Mouse (Mus musculus) hindbrain, embryonic 13.5 days (tissue): Measurements from ENCODE around the gene Rabl6. TPM values are rescaled to one million over a fixed set of nuclear protein-coding genes. Genes with fewer than 3 reads are reported as not detected.

Source experiments
- ATAC-seq: fragments of 200-750 bp; cut with Nextera tagmentation; 2 replicates; pipeline ENCODE4 v1.8.0; 2017; ENCODE audit warnings: moderate TSS enrichment; ENCODE audit not compliant: low FRiP score
- H3K27ac ChIP-seq: fragments of 300-500 bp; sonication (generic); 2 replicates; pipeline ENCODE4 v1.5.1; 2015; ENCODE audit warnings: inconsistent platforms, mild to moderate bottlenecking, moderate library complexity
- H3K27me3 ChIP-seq: fragments of 300-500 bp; sonication (generic); 2 replicates; pipeline ENCODE4 v1.6.1; 2015; ENCODE audit warnings: mild to moderate bottlenecking, inconsistent platforms
- H3K36me3 ChIP-seq: fragments of 300-500 bp; sonication (generic); 2 replicates; pipeline ENCODE4 v1.6.1; 2015; ENCODE audit warnings: mild to moderate bottlenecking, inconsistent platforms
- H3K4me1 ChIP-seq: fragments of 300-500 bp; sonication (generic); replicated peaks from 2 replicates; pipeline ENCODE4 v1.6.1; 2015; ENCODE audit warnings: inconsistent platforms
- H3K4me2 ChIP-seq: fragments of 300-500 bp; sonication (generic); 2 replicates; pipeline ENCODE4 v1.6.1; 2015; ENCODE audit warnings: inconsistent platforms, mild to moderate bottlenecking, moderate library complexity
- H3K4me3 ChIP-seq: fragments of 300-500 bp; sonication (generic); 2 replicates; pipeline ENCODE4 v1.5.1; 2015; ENCODE audit warnings: mild to moderate bottlenecking, inconsistent platforms
- H3K9ac ChIP-seq: fragments of 300-500 bp; sonication (generic); 2 replicates; pipeline ENCODE4 v1.6.1; 2015; ENCODE audit warnings: mild to moderate bottlenecking, inconsistent platforms
- H3K9me3 ChIP-seq: fragments of 300-500 bp; sonication (generic); 2 replicates; pipeline ENCODE4 v1.6.1; 2016; ENCODE audit warnings: inconsistent platforms
- WGBS: fragments of 180-500 bp; shearing (Covaris S2); methylation state at CpG from one replicate; pipeline ENCODE4 v1.1.7; 2015; 5-methylcytosine and 5-hydroxymethylcytosine counted together
- polyA plus RNA-seq: library from polyadenylated mRNA; unstranded; fragments of >200 nt; fragmentation: Nextera tagmentation; extraction: Ambion mirVana; gene quantifications from 2 replicates; pipeline ENCODE4 v1.2.1, GENCODE M21; 2015

Rabl6 gene
- polyA plus RNA-seq, 1 experiment from 2014 or later = 75.5 TPM

DNA sequence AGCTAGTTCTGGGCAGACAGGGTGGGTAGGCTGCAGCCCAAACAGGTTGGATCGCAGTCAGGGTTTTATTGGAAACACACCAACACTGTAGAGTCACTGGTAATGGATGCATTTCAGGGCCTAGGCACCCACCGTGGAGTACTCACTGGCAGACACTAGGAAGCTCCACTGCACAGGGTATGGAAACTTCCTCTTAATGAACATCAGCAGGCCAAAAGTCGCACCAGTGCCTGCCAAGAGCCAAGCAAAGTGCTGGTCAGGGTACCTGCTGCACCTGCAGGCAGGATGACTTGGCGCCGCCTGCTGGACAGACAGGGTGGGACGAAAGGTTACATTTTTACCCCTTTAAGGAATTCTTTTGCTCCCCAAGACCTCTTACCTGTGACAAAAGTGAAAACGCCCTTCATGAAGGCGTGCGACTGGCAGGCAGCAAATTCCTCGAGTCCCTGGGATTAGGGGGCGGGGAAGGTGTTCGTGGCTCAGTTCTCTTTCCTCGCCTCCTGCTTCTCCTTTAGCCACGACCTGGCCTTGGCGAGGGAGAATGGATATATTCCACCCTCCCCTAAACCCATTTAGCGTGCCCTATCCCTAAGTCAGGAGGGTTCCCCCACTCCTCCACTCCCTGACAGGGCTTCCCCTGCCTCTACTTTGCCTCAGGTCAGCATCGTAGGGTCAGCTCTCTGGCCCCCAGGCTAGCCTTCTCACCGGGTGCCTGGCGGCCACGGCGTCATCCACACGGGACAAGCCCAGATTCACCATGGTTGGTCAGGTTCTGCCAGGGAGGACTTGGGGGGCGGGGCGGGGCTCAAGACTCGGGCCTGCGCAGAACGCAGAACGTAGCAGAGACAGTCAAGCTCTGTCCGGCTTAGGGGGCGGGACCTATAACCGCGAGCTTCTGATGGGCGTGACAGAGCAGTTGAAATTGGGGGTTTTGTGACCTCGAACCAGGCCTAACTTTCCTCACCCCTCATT, 13.2 kb upstream of the Rabl6 start, which contains the start of gene Tmem141:
Gene Tmem141, minus strand, starts transcription at position 777 of the 972 bp plus-strand sequence.
- Histone ChIP-seq H3K27ac (peak within 1 kb of the TSS; percentile 80), H3K4me3 (peak within 1 kb of the TSS; percentile 52), H3K4me2 (peak within 1 kb of the TSS; percentile 68), H3K36me3 (no peaks in the 10 kb centered on the region), H3K9me3 (no peaks in the 10 kb centered on the region), H3K4me1 (peaks cover 13% of the 10 kb centered on the region), H3K27me3 (peaks cover 41% of the 10 kb centered on the region), H3K9ac (peak within 1 kb of the TSS; percentile 74)
- ATAC-seq = peak; percentile 94
- 6% methylated on average over 34 of the region's 34 CpGs for WGBS

DNA sequence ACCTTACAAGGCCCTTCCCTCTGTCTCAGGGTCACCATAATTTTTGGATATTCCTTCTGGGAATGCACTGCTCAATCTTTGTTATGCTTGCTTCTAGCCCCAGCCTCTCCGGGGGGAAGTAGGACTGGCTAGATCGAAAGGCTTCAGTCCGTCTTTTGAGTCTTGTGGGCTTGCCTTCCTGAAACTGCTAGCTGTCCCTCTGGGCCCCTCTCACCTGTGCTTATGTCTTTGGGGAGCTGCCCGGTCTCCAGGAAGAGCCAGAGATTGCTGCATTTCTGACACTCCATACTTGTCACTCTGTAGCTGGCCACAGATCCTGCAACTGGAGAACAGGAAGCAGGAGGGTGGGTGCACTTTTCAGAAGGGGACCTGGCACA, 12.5 kb upstream of the Rabl6 start:
- ATAC-seq = no peak
- no peaks in the 10 kb centered on the region for H3K36me3 ChIP-seq
- peaks cover 47% of the 10 kb centered on the region for H3K27me3 ChIP-seq
- no peaks in the 10 kb centered on the region for H3K9me3 ChIP-seq
- H3K4me2 ChIP-seq = peak overlapping the region; percentile 68; the same call in 1 of the 2 replicates
- WGBS = 91% methylated on average over 4 of the region's 4 CpGs
- H3K4me1 ChIP-seq = peaks cover 20% of the 10 kb centered on the region
- peak overlapping the region; percentile 52; the same call in 1 of the 2 replicates for H3K4me3 ChIP-seq
- H3K27ac ChIP-seq = no peak overlapping the region
- peak overlapping the region; percentile 74; the same call in 1 of the 2 replicates for H3K9ac ChIP-seq

DNA sequence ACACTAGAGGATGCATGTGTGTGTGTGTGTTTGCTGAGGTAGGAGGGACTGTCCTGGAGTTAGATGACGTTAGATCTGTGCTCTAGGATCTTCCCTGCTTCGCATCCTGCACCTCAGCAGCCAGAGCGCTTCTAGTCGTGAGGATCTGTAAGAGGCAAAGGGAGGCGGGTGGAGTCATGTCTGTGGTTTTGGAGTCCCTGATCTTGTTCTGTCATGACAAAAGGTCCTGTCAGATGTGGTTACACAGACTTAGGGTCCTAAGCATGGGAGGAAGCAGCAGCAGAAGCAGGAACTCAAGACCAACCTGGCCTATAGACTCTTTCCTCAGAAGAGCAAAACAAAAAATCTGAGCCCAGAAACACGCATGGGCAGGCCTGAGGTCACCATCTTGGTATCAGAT, 12.1 kb upstream of the Rabl6 start:
- no peak overlapping the region for H3K4me2 ChIP-seq
- no peaks in the 10 kb centered on the region for H3K36me3 ChIP-seq
- no peak for ATAC-seq
- no peak overlapping the region for H3K27ac ChIP-seq
- peak overlapping the region; percentile 29; the same call in 1 of the 2 replicates for H3K9ac ChIP-seq
- no peak overlapping the region for H3K4me3 ChIP-seq
- peaks cover 20% of the 10 kb centered on the region for H3K4me1 ChIP-seq
- peaks cover 52% of the 10 kb centered on the region for H3K27me3 ChIP-seq
- H3K9me3 ChIP-seq = no peaks in the 10 kb centered on the region
- 84% methylated on average over 6 of the region's 6 CpGs for WGBS

DNA sequence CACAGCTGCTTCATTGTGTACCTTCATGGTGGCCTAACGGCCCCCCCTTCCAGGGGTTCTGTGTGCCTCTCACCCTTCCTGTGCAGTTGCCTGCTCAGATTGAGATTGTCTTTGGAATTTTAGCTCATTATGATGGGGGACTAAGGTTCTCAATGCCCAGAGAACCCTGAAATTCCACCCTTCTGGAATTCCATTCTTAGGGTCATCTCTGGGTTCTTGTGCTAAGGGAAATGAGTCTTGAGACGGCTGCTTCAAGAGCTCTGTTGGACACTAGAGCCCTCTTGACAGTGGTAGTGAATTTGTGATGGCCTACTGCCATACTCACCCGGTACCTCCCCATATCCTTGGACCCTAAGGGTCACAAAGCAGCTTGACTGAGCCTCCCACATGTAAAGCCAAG, 9.3 kb upstream of the Rabl6 start, which contains the start of gene Ccdc183:
Gene Ccdc183, minus strand, starts transcription at position 101 of the 400 bp plus-strand sequence.
- peaks cover 67% of the 10 kb centered on the region for H3K27me3 ChIP-seq
- H3K36me3 ChIP-seq = no peaks in the 10 kb centered on the region
- no peak for ATAC-seq
- no peak within 1 kb of the TSS for H3K27ac ChIP-seq
- H3K9me3 ChIP-seq = no peaks in the 10 kb centered on the region
- H3K4me2 ChIP-seq = no peak within 1 kb of the TSS
- H3K4me1 ChIP-seq = peaks cover 20% of the 10 kb centered on the region
- 85% methylated on average over 3 of the region's 3 CpGs for WGBS
- H3K4me3 ChIP-seq = no peak within 1 kb of the TSS
- no peak within 1 kb of the TSS for H3K9ac ChIP-seq

DNA sequence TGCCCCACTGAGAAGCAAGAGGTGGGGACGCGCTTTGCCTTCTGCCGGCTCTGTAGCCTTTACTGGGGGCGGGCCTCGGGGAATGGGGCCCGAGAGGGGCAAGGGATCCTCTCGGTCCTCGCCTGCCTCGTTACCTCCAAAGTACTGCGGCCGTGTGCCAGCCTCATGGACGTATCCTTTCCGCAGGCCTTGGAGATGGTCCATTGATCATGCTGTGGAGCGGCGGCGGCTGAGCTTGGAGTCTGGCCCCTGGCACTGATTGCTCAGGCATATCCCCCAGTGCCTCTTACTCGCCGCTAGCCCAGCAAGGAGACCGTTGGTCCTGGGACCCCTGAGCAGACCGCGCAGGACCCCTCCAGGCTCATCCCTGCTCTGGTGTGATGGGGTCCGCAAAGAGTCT, 8.1 kb upstream of the Rabl6 start:
- no peaks in the 10 kb centered on the region for H3K9me3 ChIP-seq
- H3K4me3 ChIP-seq = no peak overlapping the region
- H3K4me1 ChIP-seq = peaks cover 15% of the 10 kb centered on the region
- no peak for ATAC-seq
- no peak overlapping the region for H3K27ac ChIP-seq
- H3K9ac ChIP-seq = no peak overlapping the region
- 0 out of 2 replicates have a peak overlapping the region, but pooled peaks have one; percentile 13 for H3K4me2 ChIP-seq
- WGBS = 24% methylated on average over 22 of the region's 22 CpGs
- no peaks in the 10 kb centered on the region for H3K36me3 ChIP-seq
- H3K27me3 ChIP-seq = peaks cover 75% of the 10 kb centered on the region

DNA sequence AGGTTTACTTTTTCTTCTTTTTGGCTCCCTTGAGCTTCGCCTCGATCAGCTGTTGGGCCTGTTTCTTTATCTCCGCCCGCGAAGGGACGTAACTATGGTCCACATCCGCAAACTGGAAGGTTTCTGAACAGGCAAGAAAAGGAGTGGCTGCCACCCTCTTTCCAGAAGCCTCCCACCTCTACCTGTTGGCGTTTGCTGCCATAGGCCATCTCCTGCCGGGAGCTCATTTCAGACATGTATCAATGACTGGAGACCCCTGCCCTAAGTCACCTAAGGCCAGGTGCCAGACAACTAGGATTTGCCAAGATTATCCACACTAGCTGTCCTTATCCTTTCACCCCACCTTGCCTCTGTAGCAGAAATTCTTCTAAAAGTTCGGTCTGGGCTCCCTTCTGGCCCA, 350 bp upstream of the Rabl6 start:
- no peaks in the 10 kb centered on the region for H3K9me3 ChIP-seq
- peak overlapping the region; percentile 99 for H3K4me3 ChIP-seq
- H3K36me3 ChIP-seq = peaks cover 4% of the 10 kb centered on the region; the same call in 1 of the 2 replicates
- peaks cover 23% of the 10 kb centered on the region for H3K4me1 ChIP-seq
- peaks cover 25% of the 10 kb centered on the region for H3K27me3 ChIP-seq
- H3K27ac ChIP-seq = peak overlapping the region; percentile 95
- WGBS = 66% methylated on average over 10 of the region's 10 CpGs
- H3K4me2 ChIP-seq = peak overlapping the region; percentile 68
- H3K9ac ChIP-seq = peak overlapping the region; percentile 96
- no peak for ATAC-seq

DNA sequence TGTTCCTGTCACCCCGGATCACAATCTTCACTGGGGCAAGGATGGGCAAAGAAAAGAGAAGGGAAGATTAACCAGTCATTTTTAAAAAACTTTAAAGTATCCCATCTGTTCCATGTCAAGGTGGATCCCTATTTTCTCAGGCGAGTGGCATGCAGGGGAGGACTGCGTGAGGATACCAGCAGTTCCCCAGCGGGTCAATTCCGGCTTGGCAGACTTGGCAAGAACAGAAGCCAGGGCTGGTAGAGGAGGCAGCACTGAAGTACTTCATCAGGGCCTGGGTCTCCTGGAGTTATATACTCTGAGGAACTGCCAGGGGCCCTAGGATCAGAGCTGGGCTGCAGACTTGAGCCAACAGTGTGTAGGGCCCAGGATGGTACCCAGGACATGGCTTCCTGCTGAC, 5.8 kb downstream of the Rabl6 start:
- WGBS = 95% methylated on average over 5 of the region's 5 CpGs
- no peak overlapping the region for H3K4me2 ChIP-seq
- no peak overlapping the region for H3K4me3 ChIP-seq
- no peaks in the 10 kb centered on the region for H3K27me3 ChIP-seq
- peaks cover 63% of the 10 kb centered on the region for H3K36me3 ChIP-seq
- no peaks in the 10 kb centered on the region for H3K9me3 ChIP-seq
- H3K27ac ChIP-seq = no peak overlapping the region
- no peak for ATAC-seq
- peaks cover 16% of the 10 kb centered on the region for H3K4me1 ChIP-seq
- no peak overlapping the region for H3K9ac ChIP-seq

DNA sequence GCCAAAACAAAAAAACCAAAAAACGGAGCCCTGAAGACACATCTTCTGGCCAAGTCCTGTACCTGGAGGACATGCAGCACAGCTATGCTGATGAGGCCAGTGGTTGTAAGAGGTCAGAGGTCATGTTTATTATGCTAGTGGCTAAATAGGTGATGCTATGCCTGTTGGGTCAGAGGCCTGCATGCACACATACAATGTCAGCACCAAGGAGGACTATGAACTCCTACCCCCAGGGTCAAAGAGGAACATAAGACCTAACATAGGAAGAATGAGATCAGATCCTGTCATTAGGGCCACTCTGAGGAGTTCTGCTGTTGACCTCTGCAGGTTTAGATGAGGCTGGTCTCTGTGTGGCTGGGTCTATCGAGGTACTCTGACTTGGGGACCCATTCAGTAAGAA, 8.3 kb downstream of the Rabl6 start:
- peaks cover 88% of the 10 kb centered on the region for H3K36me3 ChIP-seq
- H3K4me2 ChIP-seq = no peak overlapping the region
- no peak overlapping the region for H3K27ac ChIP-seq
- H3K9ac ChIP-seq = no peak overlapping the region
- no peak overlapping the region for H3K4me3 ChIP-seq
- WGBS = 90% methylated on average over 2 of the region's 2 CpGs
- H3K9me3 ChIP-seq = no peaks in the 10 kb centered on the region
- H3K27me3 ChIP-seq = no peaks in the 10 kb centered on the region
- no peaks in the 10 kb centered on the region for H3K4me1 ChIP-seq
- no peak for ATAC-seq

DNA sequence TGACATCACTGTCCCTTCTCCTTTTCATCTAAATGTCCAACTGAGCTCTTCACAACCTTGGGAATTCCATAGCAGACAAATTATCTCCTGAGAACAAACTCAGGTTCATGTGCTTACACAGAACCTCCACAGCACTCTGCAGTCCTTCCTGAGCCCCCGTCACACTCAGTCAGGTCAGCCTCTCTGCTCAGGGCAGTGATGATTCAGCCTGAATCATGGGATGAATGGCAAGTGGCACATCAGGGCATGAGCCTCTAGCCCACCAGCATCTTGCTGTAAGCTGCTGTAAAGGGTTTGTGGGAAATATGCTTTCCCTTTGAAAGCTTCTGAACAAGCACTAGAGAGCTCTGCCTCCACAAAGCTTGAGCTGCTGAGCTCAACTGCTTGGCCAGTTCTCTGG, 9.6 kb downstream of the Rabl6 start:
- no peak for ATAC-seq
- no peak overlapping the region for H3K4me3 ChIP-seq
- no peak overlapping the region for H3K4me2 ChIP-seq
- H3K27ac ChIP-seq = no peak overlapping the region
- no peaks in the 10 kb centered on the region for H3K27me3 ChIP-seq
- no peaks in the 10 kb centered on the region for H3K9me3 ChIP-seq
- H3K36me3 ChIP-seq = peaks cover 92% of the 10 kb centered on the region
- H3K9ac ChIP-seq = no peak overlapping the region
- H3K4me1 ChIP-seq = no peaks in the 10 kb centered on the region
- 100% methylated on average over 1 of the region's 1 CpGs for WGBS

DNA sequence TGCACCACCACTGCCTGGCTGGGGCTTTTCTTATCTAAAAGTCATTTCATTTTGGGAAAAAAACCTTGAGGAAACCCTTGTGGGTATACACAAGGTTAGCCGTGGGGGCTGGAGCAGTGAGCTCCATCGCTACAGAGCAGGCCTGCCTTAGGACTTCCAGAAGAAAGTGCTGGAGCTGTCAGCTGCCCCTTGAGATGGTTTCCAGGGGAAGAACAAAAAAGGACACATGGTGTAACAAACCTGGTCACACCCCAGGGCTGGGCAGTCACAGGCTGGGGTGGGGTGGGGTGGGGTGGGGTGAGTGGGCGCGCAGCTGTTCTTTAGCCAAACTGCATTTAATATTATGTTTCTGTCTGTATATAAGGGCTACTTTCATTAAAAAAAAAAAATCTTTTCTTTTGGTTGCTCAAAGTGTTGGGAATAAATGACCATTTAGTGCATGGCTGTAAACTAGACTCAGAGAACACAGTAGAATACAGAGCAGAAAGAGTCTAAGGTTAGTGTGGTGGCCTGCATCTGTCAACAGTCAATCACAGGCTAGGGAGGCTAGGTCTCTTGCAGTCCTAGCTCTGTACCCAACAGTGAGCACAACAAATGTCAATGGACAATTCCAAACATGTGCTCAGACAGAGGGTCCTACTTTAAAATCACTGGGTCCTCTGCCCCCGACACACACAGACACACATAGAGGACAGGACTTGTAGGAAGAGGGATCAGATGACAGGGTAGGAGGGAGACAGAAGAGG, 11.4 kb downstream of the Rabl6 start:
- ATAC-seq = no peak
- Histone ChIP-seq H3K36me3 (peaks cover 95% of the 10 kb centered on the region), H3K4me1 (no peaks in the 10 kb centered on the region)

DNA sequence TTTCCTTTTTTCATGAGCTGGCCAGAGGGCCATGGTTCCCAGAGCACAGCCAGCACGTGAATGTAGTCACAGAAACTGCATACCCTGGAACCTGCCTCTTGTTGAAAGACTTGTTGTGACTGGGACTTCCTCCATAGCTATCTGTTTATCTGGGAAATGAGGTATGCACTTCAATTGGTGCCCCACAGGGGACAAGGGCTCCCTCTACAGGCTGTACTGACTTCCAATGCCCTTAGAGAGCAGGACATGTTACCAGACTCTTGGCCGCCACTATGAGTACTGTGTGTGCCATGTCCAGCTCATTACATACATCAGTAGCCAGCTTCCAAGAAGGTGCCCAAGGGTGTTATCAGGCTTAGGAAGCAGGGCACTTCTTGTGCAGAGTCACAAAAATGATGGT, 16.5 kb downstream of the Rabl6 start:
- WGBS = 88% methylated on average over 2 of the region's 2 CpGs
- Histone ChIP-seq H3K9me3 (no peaks in the 10 kb centered on the region), H3K4me2 (no peak overlapping the region), H3K9ac (no peak overlapping the region), H3K4me1 (no peaks in the 10 kb centered on the region), H3K27ac (no peak overlapping the region), H3K36me3 (peaks cover 90% of the 10 kb centered on the region), H3K27me3 (no peaks in the 10 kb centered on the region), H3K4me3 (no peak overlapping the region)
- ATAC-seq = no peak

More for the DNA sequence above, 11.4 kb downstream of the Rabl6 start:
- no peaks in the 10 kb centered on the region for H3K27me3 ChIP-seq
- H3K9me3 ChIP-seq = no peaks in the 10 kb centered on the region
- H3K4me2 ChIP-seq = no peak overlapping the region
- H3K9ac ChIP-seq = no peak overlapping the region
- H3K4me3 ChIP-seq = no peak overlapping the region
- WGBS = 98% methylated on average over 5 of the region's 5 CpGs
- H3K27ac ChIP-seq = no peak overlapping the region

DNA sequence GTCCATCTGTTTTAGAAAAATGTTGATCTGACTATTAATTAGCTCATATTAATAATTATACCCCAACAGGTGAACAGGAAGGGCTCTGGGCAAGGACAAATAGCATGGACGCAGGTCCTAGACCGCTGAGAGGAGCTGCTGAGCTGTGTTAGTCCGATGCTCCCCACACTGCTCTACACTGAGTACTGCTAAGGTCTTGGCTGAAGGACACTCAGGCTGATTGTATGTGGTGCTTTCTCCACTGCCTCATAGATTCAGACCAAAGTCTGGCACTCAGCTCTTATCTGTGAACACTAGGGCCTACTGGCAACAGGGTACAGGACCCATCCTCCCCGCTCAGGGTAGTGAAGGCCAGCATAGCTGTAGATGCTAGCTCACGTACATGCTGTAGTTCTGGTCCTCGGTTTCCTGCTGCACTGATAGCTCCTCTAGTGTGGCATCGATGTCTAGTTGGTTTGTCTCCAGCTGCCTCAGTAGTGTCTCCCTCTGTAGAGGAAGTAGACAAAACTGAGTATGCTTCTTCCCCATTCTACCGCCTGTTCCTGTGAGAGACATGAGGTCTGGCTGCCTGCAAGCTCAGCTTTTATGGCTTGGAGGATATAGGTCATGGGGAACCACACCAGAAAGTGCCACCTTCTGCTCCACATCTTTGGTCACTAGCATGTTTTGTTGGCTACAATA, 20.0 kb downstream of the Rabl6 start:
- peaks cover 94% of the 10 kb centered on the region for H3K36me3 ChIP-seq
- H3K9ac ChIP-seq = no peak overlapping the region
- no peak overlapping the region for H3K27ac ChIP-seq
- 95% methylated on average over 8 of the region's 8 CpGs for WGBS
- no peak overlapping the region for H3K4me2 ChIP-seq
- no peak for ATAC-seq
- H3K9me3 ChIP-seq = no peaks in the 10 kb centered on the region
- H3K27me3 ChIP-seq = no peaks in the 10 kb centered on the region
- peaks cover 6% of the 10 kb centered on the region for H3K4me1 ChIP-seq
- H3K4me3 ChIP-seq = no peak overlapping the region
